Mouse (Mus musculus) brain, embryonic 18.5 days (tissue): Measurements from ENCODE around the gene Ska2.

Source experiments
- DNase-seq: peaks from one replicate; pipeline ENCODE4 v3.0.0-alpha.2; 2012; ENCODE audit warnings: low read depth, low spot score

Gene Ska2

GRCm38 (mm10) chr11:87108755-87109518 is at the start of gene Ska2:
Gene Ska2 (plus strand): TSS chr11:87109234.
- DNase-seq = peak; percentile 100

DNA sequence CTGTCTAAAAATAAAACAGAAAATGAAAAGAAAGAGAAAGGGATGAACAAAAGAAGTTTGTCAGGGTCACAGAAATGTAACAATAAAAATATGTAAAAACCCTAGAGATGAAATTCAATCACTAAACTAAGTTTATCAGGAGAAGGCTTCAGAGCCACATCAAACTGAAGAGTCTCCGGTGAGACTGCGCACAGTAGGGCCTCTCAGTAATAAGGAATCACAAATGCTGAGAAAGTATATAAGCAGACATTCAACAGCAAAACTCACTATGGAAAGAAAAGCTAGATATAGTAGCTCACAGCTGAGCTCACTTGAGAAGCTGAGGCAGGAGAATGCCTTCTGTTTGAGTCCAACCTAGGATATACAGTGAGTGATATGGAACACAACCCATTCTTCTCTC is 48.6 kb upstream of the Ska2 start:
- DNase-seq = no peak

- no peak for DNase-seq
These were observed 46.9 kb upstream of the Ska2 start for GRCm38 (mm10) chr11:87062087-87062486.

GRCm38 (mm10) chr11:87073343-87073865 is 35.6 kb upstream of the Ska2 start:
- DNase-seq = peak; percentile 42

DNA sequence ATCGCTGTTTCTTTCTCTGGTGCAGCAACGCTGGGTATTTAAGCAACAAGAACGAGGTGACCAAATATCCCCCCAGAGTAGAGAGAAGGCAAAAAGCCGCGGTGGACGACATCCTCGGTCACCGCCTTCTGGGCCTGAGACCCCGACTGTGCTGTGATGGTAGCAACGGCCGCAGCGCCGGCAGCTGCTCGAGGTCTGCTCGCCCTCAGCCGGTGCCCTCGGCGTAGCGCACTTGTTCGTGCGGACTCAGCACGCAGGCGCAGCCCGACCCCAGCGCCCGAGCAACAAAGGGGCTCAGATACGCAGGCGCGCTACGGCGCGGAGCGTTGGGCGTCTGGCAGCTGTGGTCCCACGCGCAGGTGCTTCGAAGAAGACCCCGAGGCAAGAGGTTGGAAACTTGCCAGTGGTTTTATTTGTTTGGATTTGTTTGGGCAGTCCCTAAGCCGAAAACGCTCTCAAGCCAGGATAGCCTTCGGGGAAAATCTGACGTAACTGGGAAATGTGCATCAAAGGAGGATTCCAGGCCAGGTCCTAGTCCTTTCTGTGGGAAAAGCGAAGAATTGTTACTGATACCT is 35.1 kb upstream of the Ska2 start, which contains the start of gene Gdpd1:
Gene Gdpd1 (minus strand): TSS at position 197 of the 575 bp plus-strand sequence.
- peak; percentile 87 for DNase-seq

GRCm38 (mm10) chr11:87083712-87084111 is 25.3 kb upstream of the Ska2 start:
- no peak for DNase-seq

DNA sequence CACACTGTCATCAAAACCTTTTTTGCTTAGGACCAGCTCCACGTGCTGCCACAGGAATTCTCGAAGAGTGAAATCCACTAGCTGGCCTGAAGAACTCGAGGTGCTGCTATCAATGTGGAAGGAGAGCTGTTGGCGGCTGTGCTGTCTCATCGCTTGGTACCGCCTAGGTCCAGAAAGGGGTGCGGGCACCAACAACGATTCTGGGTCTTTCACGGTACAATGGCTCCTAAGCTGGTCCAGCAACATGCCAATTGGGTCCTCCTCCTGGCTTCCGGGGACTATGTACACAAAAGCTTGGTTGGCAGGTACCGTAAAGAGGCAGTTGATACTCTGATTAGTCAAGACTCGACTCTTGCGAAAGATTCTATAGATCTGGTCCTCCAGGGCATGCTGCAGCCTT is 23.6 kb upstream of the Ska2 start:
- DNase-seq = no peak

DNA sequence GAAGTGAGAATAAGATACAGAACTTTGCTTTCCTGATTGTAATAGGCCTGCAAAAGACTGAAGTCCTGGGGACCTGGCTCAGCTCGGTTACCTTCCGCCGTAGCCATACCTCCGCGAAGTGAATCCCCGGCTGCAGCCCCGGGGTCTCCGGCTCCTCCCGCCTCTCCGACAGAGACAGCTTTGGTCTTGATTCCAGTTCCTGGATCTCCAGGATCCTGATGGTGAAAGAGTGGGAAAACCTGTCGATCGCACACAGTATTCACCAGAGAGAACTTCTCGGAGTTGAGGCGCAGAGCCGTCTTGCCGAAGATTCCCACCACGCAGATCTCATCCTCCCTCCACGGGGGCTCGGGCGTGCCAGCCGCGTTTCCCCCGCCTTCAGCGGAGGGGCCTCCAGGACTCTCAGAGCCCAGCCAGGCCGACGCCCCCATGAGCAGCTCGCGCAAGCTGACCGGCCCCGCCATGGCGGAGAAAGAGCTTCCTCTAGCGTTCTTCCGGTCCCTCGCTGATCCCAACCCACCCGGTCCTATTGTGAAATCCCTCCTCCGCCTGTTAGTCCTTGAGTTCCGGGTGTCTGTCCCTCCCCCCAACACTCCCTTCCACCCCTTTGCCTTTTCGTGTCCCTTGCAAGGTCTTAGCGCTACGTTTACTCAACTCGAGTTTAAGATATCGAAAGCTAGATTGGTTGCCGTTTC is 22.6 kb upstream of the Ska2 start, which contains the start of gene Smg8:
Gene Smg8 (minus strand): TSS at position 485 of the 695 bp plus-strand sequence.
- peak; percentile 78 for DNase-seq

- DNase-seq = no peak
These were observed 21.9 kb upstream of the Ska2 start for GRCm38 (mm10) chr11:87087142-87087541.

GRCm38 (mm10) chr11:87108409-87108754 is 652 bp upstream of the Ska2 start, which contains the start of gene Prr11:
Gene Prr11 (minus strand): TSS chr11:87108708.
- no peak for DNase-seq

DNA sequence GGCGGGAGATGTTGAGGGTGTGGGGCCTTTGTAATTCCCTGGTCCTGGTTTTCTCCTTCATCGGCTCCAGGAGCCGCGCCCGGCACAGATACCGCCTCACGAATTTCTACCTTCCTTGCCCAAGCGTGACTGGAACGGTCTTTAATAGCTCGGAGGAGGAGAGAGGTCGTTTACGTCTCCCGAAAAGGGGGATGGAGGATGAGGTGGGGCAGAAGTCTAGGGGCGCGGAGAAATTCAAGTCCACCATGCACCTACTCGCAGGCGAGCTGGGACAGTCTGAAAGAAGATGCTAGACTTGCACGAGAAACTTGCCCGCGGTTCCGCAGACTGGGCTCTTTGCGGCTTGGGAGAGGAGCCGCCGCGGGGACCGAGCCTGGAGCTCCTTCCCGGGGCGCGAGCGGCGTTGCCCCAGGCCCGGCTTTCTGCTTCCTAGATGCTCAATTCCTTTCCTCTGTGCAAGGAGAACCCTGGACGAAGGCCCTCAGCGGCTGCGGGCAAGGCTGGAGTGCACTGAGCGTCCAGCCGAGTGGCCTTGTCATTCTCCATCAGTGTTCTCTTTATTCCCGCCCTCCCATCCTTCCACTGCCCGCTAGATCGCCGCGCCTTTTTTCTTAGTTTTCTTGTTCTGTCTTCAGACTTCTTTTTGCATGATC is 611 bp downstream of the Ska2 start:
- DNase-seq = no peak

- no peak for DNase-seq
These were observed 1.3 kb downstream of the Ska2 start for GRCm38 (mm10) chr11:87110172-87110909.

DNA sequence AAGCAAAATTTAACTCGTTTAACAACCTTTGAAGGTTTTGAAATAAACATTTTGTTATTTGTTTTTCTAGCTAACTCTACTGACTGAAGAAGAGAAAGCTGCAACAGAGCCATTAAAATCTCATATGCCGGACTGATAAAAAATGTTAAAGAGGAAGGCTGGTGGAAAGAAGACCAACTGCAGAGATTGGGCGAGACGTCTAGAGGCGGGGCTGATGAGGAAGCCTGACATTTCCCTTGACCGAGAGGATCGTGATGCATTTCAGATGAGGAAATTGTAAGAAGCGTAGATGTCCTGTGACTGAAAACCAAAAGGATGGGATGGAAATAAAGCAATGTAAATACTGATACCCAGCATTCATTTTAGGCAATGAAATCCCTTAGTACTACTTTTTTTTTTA is 12.8 kb downstream of the Ska2 start:
- no peak for DNase-seq

DNA sequence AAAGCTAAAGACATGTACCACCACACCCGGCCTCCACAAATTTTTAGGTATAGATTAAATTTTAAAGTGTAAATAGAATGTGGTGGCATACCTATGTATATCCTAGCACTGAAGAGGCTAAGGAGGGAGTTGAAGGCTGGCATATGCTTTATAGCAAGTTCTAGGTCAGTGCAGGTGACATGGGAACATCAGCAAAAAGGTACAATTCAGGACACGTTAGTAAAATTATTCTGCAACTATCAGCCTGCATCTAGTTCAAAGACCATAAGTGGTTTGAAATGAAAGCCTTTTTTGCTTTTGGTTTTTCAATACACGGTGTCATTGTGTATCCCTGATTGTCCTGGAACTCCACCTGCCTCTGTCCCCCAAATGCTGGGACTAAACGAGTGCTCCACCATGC is 16.5 kb downstream of the Ska2 start:
- DNase-seq = no peak

GRCm38 (mm10) chr11:87126281-87126823 is 17.3 kb downstream of the Ska2 start:
- DNase-seq = no peak

DNA sequence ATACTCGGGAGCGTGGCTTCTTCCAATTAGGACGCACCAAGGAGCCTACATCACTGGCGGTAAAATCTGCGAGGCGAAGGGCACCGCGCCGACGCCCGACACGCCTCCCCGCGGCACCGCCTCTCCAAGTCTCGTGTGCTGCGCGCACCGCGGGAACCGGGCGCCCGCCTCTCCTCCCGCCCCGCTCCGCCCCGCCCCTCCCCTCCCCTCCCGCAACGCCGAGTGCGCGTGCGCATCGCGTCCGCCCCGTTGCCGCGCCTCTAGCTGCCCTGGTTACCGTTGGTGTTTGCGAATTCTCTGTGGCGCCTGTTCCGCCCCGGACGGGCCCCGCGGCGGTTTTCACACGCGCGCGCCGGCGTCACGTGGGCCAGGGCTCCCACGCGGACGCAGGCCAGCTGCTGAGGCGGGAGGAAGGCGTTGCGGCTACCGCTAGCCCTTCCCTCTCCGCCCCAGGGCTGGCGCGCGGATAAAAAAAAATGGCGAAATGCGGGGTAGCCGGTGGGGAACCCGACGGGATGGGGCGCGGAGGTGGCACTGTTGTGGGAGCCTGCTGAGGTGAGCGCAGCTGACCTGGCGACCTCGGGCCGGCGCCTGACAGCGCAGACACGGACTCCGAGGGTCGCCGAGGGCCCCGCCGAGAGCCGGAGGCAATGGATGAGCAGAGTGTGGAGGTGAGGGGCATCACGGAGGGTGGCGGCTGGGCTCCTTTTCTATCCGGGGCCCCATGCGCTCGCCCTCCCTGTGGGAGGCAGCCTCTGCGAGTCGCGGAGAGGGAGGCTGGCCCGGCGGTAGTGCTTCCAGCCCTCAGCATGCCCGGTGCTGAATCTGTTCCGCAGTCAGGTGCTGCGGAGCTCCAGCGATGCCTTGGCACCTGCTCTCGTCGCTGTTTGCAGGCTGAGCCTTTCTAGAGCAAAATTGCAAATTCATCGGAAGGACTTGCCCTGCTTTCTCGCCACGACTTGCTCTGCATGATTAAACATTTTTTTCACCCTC is 18.1 kb downstream of the Ska2 start, which contains the start of gene Trim37:
Gene Trim37 (plus strand): TSS at position 254 of the 993 bp plus-strand sequence.
- peak; percentile 89 for DNase-seq

- no peak for DNase-seq
These were observed 27.2 kb downstream of the Ska2 start for GRCm38 (mm10) chr11:87136233-87136632.

GRCm38 (mm10) chr11:87158012-87158411 is 49.0 kb downstream of the Ska2 start:
- no peak for DNase-seq

GRCm38 (mm10) chr11:87162687-87163086 is 53.7 kb downstream of the Ska2 start:
- no peak for DNase-seq
